Mouse (Mus musculus): ENCODE measurements at regions not wholly inside any gene's neighbourhood (a gene's known extent, or its start where the extent isn't known, plus 50 kb on each side); places are given as distances from the start of the nearest gene placed in this dataset.

DNA sequence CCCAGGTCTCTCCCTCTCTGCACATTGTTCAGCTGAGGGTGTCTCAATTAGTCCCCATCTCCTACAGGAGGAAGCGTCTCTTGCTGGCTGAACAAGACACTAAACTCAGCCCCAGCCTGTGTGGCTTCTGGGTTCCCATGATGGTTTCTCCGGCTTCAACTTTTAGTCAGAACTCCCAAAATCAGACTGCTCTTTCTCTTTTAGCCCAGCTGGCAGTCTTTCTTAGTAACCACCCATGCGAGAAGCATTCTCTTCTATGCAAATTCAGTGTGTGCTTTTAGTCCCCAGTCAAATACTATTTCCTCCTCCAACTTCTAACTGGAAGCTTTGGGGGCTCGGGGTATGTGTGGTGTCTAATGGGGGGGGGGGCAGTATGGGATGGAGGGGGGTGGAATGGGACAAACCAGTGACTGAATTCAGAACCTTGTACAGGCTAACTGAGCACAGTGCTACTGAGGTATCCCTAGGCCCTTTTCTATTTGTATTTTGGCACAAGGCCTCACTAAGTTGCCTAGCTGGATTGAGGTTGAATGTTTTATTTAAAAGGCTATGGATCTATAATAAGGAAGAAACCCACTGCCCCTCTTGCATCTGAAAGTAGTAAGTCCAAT is 194.9 kb upstream of the Gm9833 start:
- Histone ChIP-seq H3K27ac (replicated peaks; ENCODE audit: insufficient read depth, low read depth, low read length) (no peak overlapping the region), H3K4me1 (ENCODE audit: control insufficient read depth, insufficient read depth, low read length) (no peaks in the 10 kb centered on the region), H3K4me3 (ENCODE audit: insufficient read depth, low read depth, low read length) (no peak overlapping the region), H3K9ac (ENCODE audit: low read depth, low read length) (no peak overlapping the region), H3K27me3 (ENCODE audit: control insufficient read depth, insufficient read depth, low read length) (no peaks in the 10 kb centered on the region), H3K79me2 (ENCODE audit: control insufficient read depth, insufficient read depth, low read length) (no peaks in the 10 kb centered on the region), H3K36me3 (ENCODE audit: control insufficient read depth, insufficient read depth, low read length) (no peaks in the 10 kb centered on the region)
- 79% methylated on average over 4 of the region's 4 CpGs for WGBS
- DNase-seq (ENCODE audit: extremely low read depth, low read depth, low spot score), result no peak
- TF ChIP-seq CTCF (IDR thresholded peaks at IDR 0.05; ENCODE audit: low read depth, low read length) (no peak), POLR2A (IDR thresholded peaks at IDR 0.05; ENCODE audit: extremely low read depth, insufficient read depth, low read length) (no peak)

GRCm38 (mm10) chr3:9895396-9896135 is 192.3 kb upstream of the Gm9833 start:
- Histone ChIP-seq H3K79me2 (ENCODE audit: control insufficient read depth, insufficient read depth, low read length) (no peaks in the 10 kb centered on the region), H3K4me1 (ENCODE audit: control insufficient read depth, insufficient read depth, low read length) (no peaks in the 10 kb centered on the region), H3K36me3 (ENCODE audit: control insufficient read depth, insufficient read depth, low read length) (no peaks in the 10 kb centered on the region), H3K9ac (ENCODE audit: low read depth, low read length) (no peak overlapping the region), H3K27me3 (ENCODE audit: control insufficient read depth, insufficient read depth, low read length) (no peaks in the 10 kb centered on the region), H3K27ac (replicated peaks; ENCODE audit: insufficient read depth, low read depth, low read length) (no peak overlapping the region), H3K4me3 (ENCODE audit: insufficient read depth, low read depth, low read length) (no peak overlapping the region)
- no peak for TF ChIP-seq POLR2A (IDR thresholded peaks at IDR 0.05; ENCODE audit: extremely low read depth, insufficient read depth, low read length)
- TF ChIP-seq CTCF (IDR thresholded peaks at IDR 0.05; ENCODE audit: low read depth, low read length), result no peak
- DNase-seq (ENCODE audit: extremely low read depth, low read depth, low spot score), result no peak
- WGBS, result 88% methylated on average over 11 of the region's 11 CpGs

GRCm38 (mm10) chr3:9896303-9896702 is 191.6 kb upstream of the Gm9833 start:
- 83% methylated on average over 5 of the region's 5 CpGs for WGBS
- no peak for DNase-seq (ENCODE audit: extremely low read depth, low read depth, low spot score)
- no peaks in the 10 kb centered on the region for H3K36me3 ChIP-seq (ENCODE audit: control insufficient read depth, insufficient read depth, low read length)
- TF ChIP-seq POLR2A (IDR thresholded peaks at IDR 0.05; ENCODE audit: extremely low read depth, insufficient read depth, low read length) (no peak), CTCF (IDR thresholded peaks at IDR 0.05; ENCODE audit: low read depth, low read length) (no peak)
- H3K9ac ChIP-seq (ENCODE audit: low read depth, low read length), result no peak overlapping the region
- no peak overlapping the region for H3K4me3 ChIP-seq (ENCODE audit: insufficient read depth, low read depth, low read length)
- H3K4me1 ChIP-seq (ENCODE audit: control insufficient read depth, insufficient read depth, low read length), result no peaks in the 10 kb centered on the region
- H3K27me3 ChIP-seq (ENCODE audit: control insufficient read depth, insufficient read depth, low read length), result no peaks in the 10 kb centered on the region
- no peaks in the 10 kb centered on the region for H3K79me2 ChIP-seq (ENCODE audit: control insufficient read depth, insufficient read depth, low read length)
- no peak overlapping the region for H3K27ac ChIP-seq (replicated peaks; ENCODE audit: insufficient read depth, low read depth, low read length)

DNA sequence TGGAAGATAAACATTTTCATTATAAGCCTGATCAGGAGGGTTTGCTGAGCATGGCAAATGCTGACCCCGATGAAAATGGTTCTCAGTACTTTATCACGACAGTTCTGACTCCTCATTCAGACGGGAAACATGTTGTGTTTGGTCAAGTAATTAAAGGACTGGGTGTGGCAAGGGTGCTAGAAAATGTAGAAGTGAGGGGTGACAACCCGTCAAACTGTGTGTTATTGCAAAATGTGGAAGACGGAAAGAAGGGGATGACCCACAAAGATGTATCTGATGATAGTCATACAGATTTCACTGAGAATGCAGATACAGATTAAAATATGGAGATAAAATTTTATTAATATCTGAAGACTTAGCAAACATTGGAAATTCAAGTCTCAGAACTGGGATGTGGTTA is 186.2 kb upstream of the Gm9833 start:
- Histone ChIP-seq H3K9ac (ENCODE audit: low read depth, low read length) (no peak overlapping the region), H3K4me3 (ENCODE audit: insufficient read depth, low read depth, low read length) (no peak overlapping the region), H3K79me2 (ENCODE audit: control insufficient read depth, insufficient read depth, low read length) (no peaks in the 10 kb centered on the region), H3K4me1 (ENCODE audit: control insufficient read depth, insufficient read depth, low read length) (peaks cover 2% of the 10 kb centered on the region; the same call in 1 of the 2 replicates), H3K27me3 (ENCODE audit: control insufficient read depth, insufficient read depth, low read length) (no peaks in the 10 kb centered on the region), H3K36me3 (ENCODE audit: control insufficient read depth, insufficient read depth, low read length) (no peaks in the 10 kb centered on the region), H3K27ac (replicated peaks; ENCODE audit: insufficient read depth, low read depth, low read length) (no peak overlapping the region)
- WGBS, result 68% methylated on average over 5 of the region's 5 CpGs
- TF ChIP-seq POLR2A (IDR thresholded peaks at IDR 0.05; ENCODE audit: extremely low read depth, insufficient read depth, low read length) (no peak), CTCF (IDR thresholded peaks at IDR 0.05; ENCODE audit: low read depth, low read length) (no peak)
- no peak for DNase-seq (ENCODE audit: extremely low read depth, low read depth, low spot score)

GRCm38 (mm10) chr3:9913357-9913756 is 174.6 kb upstream of the Gm9833 start:
- Histone ChIP-seq H3K36me3 (ENCODE audit: control insufficient read depth, insufficient read depth, low read length) (no peaks in the 10 kb centered on the region), H3K4me3 (ENCODE audit: insufficient read depth, low read depth, low read length) (no peak overlapping the region), H3K27ac (replicated peaks; ENCODE audit: insufficient read depth, low read depth, low read length) (no peak overlapping the region), H3K4me1 (ENCODE audit: control insufficient read depth, insufficient read depth, low read length) (no peaks in the 10 kb centered on the region), H3K27me3 (ENCODE audit: control insufficient read depth, insufficient read depth, low read length) (no peaks in the 10 kb centered on the region), H3K79me2 (ENCODE audit: control insufficient read depth, insufficient read depth, low read length) (no peaks in the 10 kb centered on the region), H3K9ac (ENCODE audit: low read depth, low read length) (no peak overlapping the region)
- TF ChIP-seq POLR2A (IDR thresholded peaks at IDR 0.05; ENCODE audit: extremely low read depth, insufficient read depth, low read length) (no peak), CTCF (IDR thresholded peaks at IDR 0.05; ENCODE audit: low read depth, low read length) (no peak)
- WGBS, result 84% methylated on average over 1 of the region's 1 CpGs
- no peak for DNase-seq (ENCODE audit: extremely low read depth, low read depth, low spot score)

- DNase-seq (ENCODE audit: extremely low read depth, low read depth, low spot score), result no peak
- Histone ChIP-seq H3K79me2 (ENCODE audit: control insufficient read depth, insufficient read depth, low read length) (no peaks in the 10 kb centered on the region), H3K36me3 (ENCODE audit: control insufficient read depth, insufficient read depth, low read length) (no peaks in the 10 kb centered on the region), H3K27ac (replicated peaks; ENCODE audit: insufficient read depth, low read depth, low read length) (no peak overlapping the region), H3K27me3 (ENCODE audit: control insufficient read depth, insufficient read depth, low read length) (no peaks in the 10 kb centered on the region), H3K4me1 (ENCODE audit: control insufficient read depth, insufficient read depth, low read length) (no peaks in the 10 kb centered on the region; the same call in 1 of the 2 replicates), H3K9ac (ENCODE audit: low read depth, low read length) (no peak overlapping the region), H3K4me3 (ENCODE audit: insufficient read depth, low read depth, low read length) (no peak overlapping the region)
- WGBS, result 72% methylated on average over 7 of the region's 7 CpGs
- no peak for TF ChIP-seq POLR2A (IDR thresholded peaks at IDR 0.05; ENCODE audit: extremely low read depth, insufficient read depth, low read length)
- no peak for TF ChIP-seq CTCF (IDR thresholded peaks at IDR 0.05; ENCODE audit: low read depth, low read length)
Measured at GRCm38 (mm10) chr3:9916538-9917106, 171.3 kb upstream of the Gm9833 start.

All from liver, adult 2 months (tissue).